Mouse (Mus musculus) liver, adult (tissue): ENCODE measurements at regions not wholly inside any gene's neighbourhood (a gene's known extent, or its start where the extent isn't known, plus 50 kb on each side); places are given as distances from the start of the nearest gene placed in this dataset.

Source experiments
- GATA4 ChIP-seq: IDR thresholded peaks from 2 replicates; pipeline ENCODE4 v1.6.1; 2014; ENCODE audit warnings: mild to moderate bottlenecking, low read length; ENCODE audit not compliant: insufficient replicate concordance

DNA sequence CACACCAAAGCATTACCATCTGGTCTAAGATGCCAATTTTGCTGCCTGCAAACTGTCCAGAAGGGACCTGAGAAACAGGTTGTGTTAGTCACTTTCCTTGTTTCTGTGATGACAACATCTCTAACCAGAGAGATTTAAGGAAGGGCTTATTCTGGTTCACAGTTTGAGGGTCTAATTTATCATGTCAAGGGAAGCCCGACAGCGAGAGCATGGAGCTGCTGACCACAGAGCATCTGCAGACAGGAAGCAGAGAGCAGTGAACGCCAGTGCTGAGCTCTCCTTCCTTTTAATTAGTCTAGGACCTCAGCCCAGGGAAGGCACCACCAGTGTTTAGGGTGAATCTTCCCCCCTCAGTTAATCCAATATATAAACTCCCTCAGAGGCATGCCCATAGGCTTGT, 85.3 kb upstream of the Mgme1 start:
- no peak for TF ChIP-seq GATA4

GRCm38 (mm10) chr2:144186426-144186825, 84.0 kb upstream of the Mgme1 start:
- TF ChIP-seq GATA4 = no peak

- TF ChIP-seq GATA4 = no peak
These were observed 82.4 kb upstream of the Mgme1 start for GRCm38 (mm10) chr2:144188076-144188475.

DNA sequence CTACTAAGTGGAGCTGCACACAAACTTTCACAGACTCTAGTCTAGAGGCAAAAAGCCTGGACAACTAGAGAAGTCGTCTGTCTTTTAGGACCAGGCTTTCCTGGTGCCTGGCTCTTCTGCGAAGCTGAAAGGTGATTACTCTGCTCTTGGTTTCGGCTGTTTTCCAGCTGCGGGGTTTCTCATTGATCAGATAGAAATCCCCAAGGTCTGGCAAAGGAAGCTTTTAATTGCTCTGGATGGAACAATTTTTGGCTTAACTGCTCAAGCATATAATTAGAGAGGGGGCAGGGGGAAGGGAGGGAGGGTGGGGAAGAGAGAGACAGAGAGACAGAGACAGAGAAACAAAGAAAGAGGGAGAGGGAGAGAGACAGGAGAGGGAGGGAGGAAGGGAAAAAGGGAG, 82.0 kb upstream of the Mgme1 start:
- no peak for TF ChIP-seq GATA4

- TF ChIP-seq GATA4 = no peak
These were observed 80.7 kb upstream of the Mgme1 start for GRCm38 (mm10) chr2:144189756-144190155.

GRCm38 (mm10) chr2:144191018-144191417, 79.4 kb upstream of the Mgme1 start:
- no peak for TF ChIP-seq GATA4

GRCm38 (mm10) chr2:144191707-144192106, 78.8 kb upstream of the Mgme1 start:
- no peak for TF ChIP-seq GATA4

- TF ChIP-seq GATA4 = no peak
These were observed 78.0 kb upstream of the Mgme1 start for GRCm38 (mm10) chr2:144192428-144192827.

DNA sequence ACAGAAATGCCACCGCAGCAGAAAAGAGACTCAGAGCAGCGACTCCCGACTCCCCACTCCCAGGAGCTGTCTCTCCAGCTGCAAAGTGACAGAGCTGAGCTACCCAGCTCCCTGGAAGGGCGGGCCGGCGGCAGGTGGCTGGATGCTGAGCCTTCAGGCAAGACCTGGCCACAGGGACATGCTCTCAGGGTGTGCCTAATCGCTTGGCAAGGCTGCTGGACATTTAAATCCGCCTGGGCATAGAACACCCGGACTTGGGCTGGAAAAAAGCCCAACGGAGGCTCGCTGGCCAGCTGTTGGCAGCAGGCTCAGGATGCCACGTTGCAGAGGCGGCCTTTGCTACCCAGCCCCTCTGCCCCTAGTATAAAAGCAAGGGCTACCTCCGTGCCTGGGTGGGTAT, 74.6 kb upstream of the Mgme1 start:
- TF ChIP-seq GATA4 = no peak

DNA sequence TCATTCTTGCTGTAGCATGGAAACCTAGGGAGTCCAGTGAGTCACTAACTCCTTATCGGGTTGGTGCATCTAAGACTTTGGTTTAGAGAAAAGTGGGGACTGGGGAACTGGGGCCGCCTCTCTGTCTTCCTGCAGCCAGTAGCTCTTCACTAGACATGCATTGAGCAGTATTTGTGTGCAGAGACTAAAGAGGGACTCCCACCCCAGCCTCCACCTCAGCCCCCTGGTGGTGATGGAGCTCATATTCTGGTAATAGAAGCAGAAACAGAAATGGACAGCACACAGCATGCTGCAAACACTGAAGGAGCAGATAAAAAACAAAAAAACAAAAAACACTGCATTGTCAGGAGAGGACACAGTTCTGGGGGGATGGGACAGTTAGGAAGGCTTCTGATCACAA, 73.3 kb upstream of the Mgme1 start:
- no peak for TF ChIP-seq GATA4

- peak; percentile 70; the same call in 1 of the 2 replicates for TF ChIP-seq GATA4
These were observed 72.0 kb upstream of the Mgme1 start for GRCm38 (mm10) chr2:144198326-144199051.
